Mouse (Mus musculus) hindbrain, embryonic 10.5 days (tissue): ENCODE measurements around the gene Zfp574. TPM values are rescaled to one million over a fixed set of nuclear protein-coding genes. Genes with fewer than 3 reads are reported as not detected.
A peak's percentile ranks its signal among the peaks of the same experiment; 100 is the strongest.

Experiments used
- DNase-seq: peaks from one replicate; pipeline ENCODE4 v3.0.0-alpha.2; 2017; ENCODE audit warnings: low spot score
- H3K27ac ChIP-seq: fragments of 300-500 bp; sonication (generic); 2 replicates; pipeline ENCODE4 v1.5.1; 2016; ENCODE audit warnings: mild to moderate bottlenecking, moderate library complexity
- H3K27me3 ChIP-seq: fragments of 300-500 bp; sonication (generic); 2 replicates; pipeline ENCODE4 v1.6.1; 2016; ENCODE audit warnings: mild to moderate bottlenecking; ENCODE audit not compliant: poor library complexity, insufficient read depth, severe bottlenecking
- H3K36me3 ChIP-seq: fragments of 300-500 bp; sonication (generic); 2 replicates; pipeline ENCODE4 v1.6.1; 2016; ENCODE audit warnings: mild to moderate bottlenecking, moderate library complexity
- H3K4me1 ChIP-seq: fragments of 300-500 bp; sonication (generic); replicated peaks from 2 replicates; pipeline ENCODE4 v1.6.1; 2016; ENCODE audit warnings: mild to moderate bottlenecking
- H3K4me3 ChIP-seq: fragments of 300-500 bp; sonication (generic); 2 replicates; pipeline ENCODE4 v1.5.1; 2016; ENCODE audit warnings: mild to moderate bottlenecking, moderate library complexity
- H3K9me3 ChIP-seq: fragments of 300-500 bp; sonication (generic); 2 replicates; pipeline ENCODE4 v1.6.1; 2016; ENCODE audit warnings: mild to moderate bottlenecking, moderate library complexity
- WGBS: fragments of 180-500 bp; shearing (Covaris S2); methylation state at CpG from one replicate; pipeline ENCODE4 v1.1.7; 2016; 5-methylcytosine and 5-hydroxymethylcytosine counted together
- polyA plus RNA-seq: library from polyadenylated mRNA; unstranded; fragments of >200 nt; fragmentation: Nextera tagmentation; extraction: Ambion mirVana; gene quantifications from 2 replicates; pipeline ENCODE4 v1.2.1, GENCODE M21; 2016

Zfp574 gene
- polyA plus RNA-seq, 1 experiment from 2014 or later = 44.4 TPM

DNA sequence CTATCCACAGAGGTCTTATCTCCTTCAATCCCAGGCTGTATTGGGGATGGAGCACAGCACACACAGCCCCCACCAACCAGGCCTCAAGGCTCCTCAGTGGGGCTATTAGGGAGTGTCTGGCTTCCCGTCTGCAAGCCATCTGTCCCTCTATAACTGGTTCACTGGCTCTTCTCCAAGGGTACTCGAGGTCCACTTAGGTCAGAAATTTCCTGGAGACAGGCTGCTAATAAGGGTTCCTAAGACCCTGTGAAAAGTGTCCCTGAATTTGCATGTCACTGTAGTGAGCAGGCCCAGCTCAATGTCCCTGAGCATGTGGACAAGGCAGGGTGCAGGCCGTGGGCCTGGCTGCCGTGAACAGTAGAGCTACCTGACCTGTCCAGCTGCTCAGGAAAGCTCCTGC lies 15.4 kb upstream of the Zfp574 start:
- peaks cover 98% of the 10 kb centered on the region for H3K36me3 ChIP-seq
- DNase-seq = no peak
- WGBS = 84% methylated on average over 4 of the region's 4 CpGs
- no peaks in the 10 kb centered on the region for H3K27me3 ChIP-seq
- H3K9me3 ChIP-seq = peaks cover 5% of the 10 kb centered on the region; the same call in 1 of the 2 replicates
- no peaks in the 10 kb centered on the region for H3K4me1 ChIP-seq
- no peak overlapping the region for H3K27ac ChIP-seq
- no peak overlapping the region for H3K4me3 ChIP-seq

DNA sequence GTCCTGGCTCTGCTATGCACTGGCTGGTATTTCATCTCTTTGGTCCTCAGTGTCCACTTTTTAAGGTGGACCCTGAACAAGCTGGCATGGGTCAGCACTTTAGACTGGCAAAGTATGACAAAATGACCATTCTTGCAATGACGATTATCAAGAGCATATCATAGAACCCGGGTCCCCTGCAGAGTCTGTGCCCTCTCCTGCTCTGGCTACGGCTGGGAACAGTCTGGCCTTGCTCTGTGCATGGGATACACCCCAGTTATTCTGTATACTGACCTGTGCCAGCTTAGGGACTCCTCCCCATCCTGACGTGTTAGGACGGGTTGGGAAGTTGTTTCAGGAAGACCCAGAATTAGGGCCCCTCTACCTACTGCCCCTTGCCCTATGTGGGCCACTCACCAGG lies 14.5 kb upstream of the Zfp574 start:
- no peaks in the 10 kb centered on the region for H3K4me1 ChIP-seq
- H3K36me3 ChIP-seq = peaks cover 98% of the 10 kb centered on the region
- H3K27me3 ChIP-seq = no peaks in the 10 kb centered on the region
- no peak for DNase-seq
- H3K9me3 ChIP-seq = peaks cover 5% of the 10 kb centered on the region; the same call in 1 of the 2 replicates
- H3K4me3 ChIP-seq = no peak overlapping the region
- WGBS = 92% methylated on average over 5 of the region's 5 CpGs
- no peak overlapping the region for H3K27ac ChIP-seq

DNA sequence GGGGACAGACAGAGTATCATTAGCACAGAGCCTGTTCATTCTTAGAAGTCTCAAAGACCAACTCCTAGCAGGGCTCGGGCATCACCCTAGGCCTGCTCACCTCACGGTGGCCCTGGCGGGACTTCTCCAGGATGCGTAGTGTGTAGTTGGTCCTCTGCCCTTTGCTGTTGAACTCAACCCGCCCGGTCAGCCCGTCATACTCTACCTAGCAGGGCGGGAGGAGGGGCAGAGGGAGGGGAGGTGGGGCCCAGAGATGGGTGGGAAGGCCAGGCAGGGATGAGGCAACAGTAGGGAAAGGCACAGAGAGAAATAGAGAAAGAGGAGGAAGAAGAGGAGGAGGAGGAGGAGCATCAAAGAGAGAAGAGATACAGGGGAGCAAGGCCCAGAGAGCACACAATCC lies 14.0 kb upstream of the Zfp574 start:
- Histone ChIP-seq H3K36me3 (peaks cover 98% of the 10 kb centered on the region), H3K4me1 (no peaks in the 10 kb centered on the region), H3K27ac (no peak overlapping the region), H3K27me3 (no peaks in the 10 kb centered on the region), H3K9me3 (peaks cover 5% of the 10 kb centered on the region; the same call in 1 of the 2 replicates), H3K4me3 (no peak overlapping the region)
- WGBS = 89% methylated on average over 8 of the region's 8 CpGs
- DNase-seq = no peak

GRCm38 (mm10) chr7:25058836-25059235 lies 13.5 kb upstream of the Zfp574 start:
- Histone ChIP-seq H3K9me3 (peaks cover 5% of the 10 kb centered on the region; the same call in 1 of the 2 replicates), H3K4me1 (no peaks in the 10 kb centered on the region), H3K4me3 (no peak overlapping the region), H3K27me3 (no peaks in the 10 kb centered on the region), H3K36me3 (peaks cover 98% of the 10 kb centered on the region), H3K27ac (no peak overlapping the region)
- WGBS = 94% methylated on average over 14 of the region's 14 CpGs
- no peak for DNase-seq

DNA sequence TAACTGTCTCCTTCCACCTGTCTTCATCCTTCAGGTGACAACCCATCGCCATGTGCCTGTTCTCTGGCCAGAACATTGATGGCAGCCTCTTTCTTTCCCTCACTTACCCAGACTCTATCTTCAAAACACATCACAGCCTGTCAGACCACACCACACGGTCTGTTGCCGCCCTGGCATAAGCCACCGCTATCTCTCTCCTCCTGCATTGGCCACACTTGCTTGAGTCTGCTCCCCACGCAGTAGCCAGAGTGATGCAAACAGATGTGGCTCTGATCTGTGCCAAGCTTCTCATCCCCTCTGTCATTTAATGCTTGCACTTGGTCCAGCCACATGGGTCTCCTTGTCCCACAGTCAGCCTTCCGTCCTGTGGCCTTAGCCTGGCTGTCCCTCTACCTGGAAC lies 9.0 kb upstream of the Zfp574 start:
- Histone ChIP-seq H3K27ac (no peak overlapping the region), H3K4me3 (no peak overlapping the region), H3K9me3 (no peaks in the 10 kb centered on the region), H3K27me3 (no peaks in the 10 kb centered on the region), H3K4me1 (peaks cover 7% of the 10 kb centered on the region), H3K36me3 (peaks cover 99% of the 10 kb centered on the region)
- WGBS = 94% methylated on average over 6 of the region's 6 CpGs
- DNase-seq = no peak

- peaks cover 95% of the 10 kb centered on the region for H3K36me3 ChIP-seq
- WGBS = 90% methylated on average over 8 of the region's 8 CpGs
Measured at GRCm38 (mm10) chr7:25063900-25064299, 8.5 kb upstream of the Zfp574 start.

GRCm38 (mm10) chr7:25067338-25067737 lies 5.0 kb upstream of the Zfp574 start:
- Histone ChIP-seq H3K4me1 (peaks cover 47% of the 10 kb centered on the region), H3K27me3 (no peaks in the 10 kb centered on the region), H3K36me3 (peaks cover 61% of the 10 kb centered on the region), H3K27ac (no peak overlapping the region), H3K4me3 (no peak overlapping the region), H3K9me3 (no peaks in the 10 kb centered on the region)
- DNase-seq = no peak
- 95% methylated on average over 7 of the region's 7 CpGs for WGBS

More at GRCm38 (mm10) chr7:25063900-25064299, 8.5 kb upstream of the Zfp574 start:
- no peak overlapping the region for H3K4me3 ChIP-seq
- DNase-seq = no peak
- H3K27me3 ChIP-seq = no peaks in the 10 kb centered on the region
- H3K9me3 ChIP-seq = no peaks in the 10 kb centered on the region
- no peak overlapping the region for H3K27ac ChIP-seq
- peaks cover 13% of the 10 kb centered on the region for H3K4me1 ChIP-seq

DNA sequence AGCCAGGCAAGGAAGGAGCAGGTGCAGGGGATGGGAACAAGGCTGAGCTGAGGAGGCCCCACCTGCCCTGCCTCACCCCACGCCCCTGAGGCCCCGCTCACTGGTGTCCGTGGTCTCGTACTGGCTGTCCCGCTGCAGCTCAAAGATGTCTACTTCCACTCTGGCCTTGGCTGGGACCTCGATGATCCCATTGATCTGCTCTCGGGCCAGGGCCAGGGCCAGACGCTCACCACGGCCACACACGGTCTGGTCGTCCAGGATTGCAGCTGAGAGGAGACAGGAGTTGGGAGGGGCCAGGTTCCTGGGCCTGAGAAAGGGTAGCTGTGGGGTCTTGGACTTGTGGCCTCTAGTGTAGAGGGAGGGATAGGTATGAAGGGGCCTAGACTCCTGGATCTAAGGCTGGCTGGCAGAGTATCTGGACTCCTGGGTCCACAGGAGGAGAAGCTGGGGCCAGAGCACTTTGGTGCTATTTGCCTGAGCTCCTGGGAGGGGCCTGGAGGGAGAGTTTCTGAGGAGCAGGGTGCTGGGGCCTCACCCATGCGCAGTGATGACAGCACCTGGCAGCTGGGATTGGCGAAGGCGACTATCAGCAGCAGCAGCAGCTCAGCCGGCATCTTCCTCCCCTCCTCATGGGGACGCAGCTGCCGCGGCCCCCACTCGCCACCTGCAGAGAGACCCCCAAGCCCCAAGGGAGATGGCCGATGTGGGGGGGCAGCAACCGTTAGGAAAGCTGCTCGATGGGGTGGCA lies 4.3 kb upstream of the Zfp574 start:
- peak overlapping the region; percentile 4; the same call in 1 of the 2 replicates for H3K27ac ChIP-seq
- no peaks in the 10 kb centered on the region for H3K27me3 ChIP-seq
- WGBS = 91% methylated on average over 22 of the region's 22 CpGs
- peaks cover 55% of the 10 kb centered on the region for H3K4me1 ChIP-seq
- peaks cover 54% of the 10 kb centered on the region for H3K36me3 ChIP-seq
- no peak overlapping the region for H3K4me3 ChIP-seq
- no peak for DNase-seq
- no peaks in the 10 kb centered on the region for H3K9me3 ChIP-seq

GRCm38 (mm10) chr7:25068724-25069123 lies 3.6 kb upstream of the Zfp574 start:
- Histone ChIP-seq H3K4me3 (no peak overlapping the region), H3K27me3 (no peaks in the 10 kb centered on the region), H3K4me1 (peaks cover 61% of the 10 kb centered on the region), H3K36me3 (peaks cover 47% of the 10 kb centered on the region), H3K9me3 (no peaks in the 10 kb centered on the region), H3K27ac (peak overlapping the region; percentile 4; the same call in 1 of the 2 replicates)
- peak; percentile 48 for DNase-seq
- 17% methylated on average over 2 of the region's 2 CpGs for WGBS

GRCm38 (mm10) chr7:25072716-25073390 lies 486 bp downstream of the Zfp574 start:
- peak overlapping the region; percentile 93 for H3K27ac ChIP-seq
- DNase-seq = peak; percentile 73
- WGBS = under 1% methylated on average over 32 of the region's 33 CpGs
- H3K4me3 ChIP-seq = peak overlapping the region; percentile 63
- H3K27me3 ChIP-seq = no peaks in the 10 kb centered on the region
- H3K9me3 ChIP-seq = no peaks in the 10 kb centered on the region
- H3K36me3 ChIP-seq = peaks cover 7% of the 10 kb centered on the region
- peaks cover 88% of the 10 kb centered on the region for H3K4me1 ChIP-seq

DNA sequence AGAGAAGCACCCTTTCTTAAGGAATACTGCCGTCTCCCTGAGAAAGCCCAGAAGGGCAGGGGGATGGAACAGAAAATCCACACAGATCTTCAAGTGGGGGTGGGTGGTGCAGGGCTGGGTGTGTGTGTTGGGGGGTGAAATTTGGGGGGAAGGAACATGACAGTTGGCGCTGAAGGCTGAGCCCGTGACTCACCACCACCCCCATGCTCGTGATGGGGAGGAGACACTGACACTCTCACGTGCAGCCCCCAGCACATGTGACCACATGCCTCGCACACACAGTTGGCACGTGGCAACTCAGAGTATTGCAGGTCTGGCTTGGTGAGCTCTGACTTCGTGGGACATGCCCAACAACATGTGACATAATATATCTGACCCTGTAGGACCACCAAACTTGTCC lies 1.6 kb downstream of the Zfp574 start:
- H3K4me1 ChIP-seq = peaks cover 88% of the 10 kb centered on the region
- peaks cover 1% of the 10 kb centered on the region; the same call in 1 of the 2 replicates for H3K36me3 ChIP-seq
- H3K27ac ChIP-seq = peak overlapping the region; percentile 93; the same call in 1 of the 2 replicates
- no peak for DNase-seq
- H3K4me3 ChIP-seq = no peak overlapping the region
- 85% methylated on average over 8 of the region's 8 CpGs for WGBS
- H3K9me3 ChIP-seq = no peaks in the 10 kb centered on the region
- no peaks in the 10 kb centered on the region for H3K27me3 ChIP-seq

DNA sequence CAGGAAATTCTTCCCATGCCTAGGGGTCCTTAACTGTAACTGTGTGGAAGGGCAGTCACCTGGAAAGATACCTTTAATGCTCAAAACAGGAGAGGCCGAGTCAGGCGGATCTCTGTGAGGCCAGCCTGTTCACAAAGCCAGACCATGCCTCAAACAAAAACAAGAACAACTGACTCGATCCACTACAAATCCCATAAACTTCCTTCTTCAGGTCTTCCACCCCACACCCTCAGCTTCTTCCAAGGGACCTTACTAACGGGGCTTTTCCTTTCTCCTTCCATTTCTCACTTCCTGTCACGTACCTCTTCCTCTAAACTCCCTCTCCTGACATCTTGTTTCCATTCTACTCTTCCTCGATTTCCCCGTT lies 3.9 kb downstream of the Zfp574 start:
- Histone ChIP-seq H3K27ac (peak overlapping the region; percentile 98), H3K27me3 (no peaks in the 10 kb centered on the region), H3K9me3 (0 out of 2 replicates have a peak, but pooled peaks cover under 1% of the 10 kb centered on the region), H3K4me1 (peaks cover 74% of the 10 kb centered on the region), H3K36me3 (peaks cover 25% of the 10 kb centered on the region), H3K4me3 (peak overlapping the region; percentile 97)
- no peak for DNase-seq
- WGBS = 22% methylated on average over 7 of the region's 7 CpGs
